Mouse (Mus musculus): ENCODE measurements at regions not wholly inside any gene's neighbourhood (a gene's known extent, or its start where the extent isn't known, plus 50 kb on each side); places are given as distances from the start of the nearest gene placed in this dataset.

DNA sequence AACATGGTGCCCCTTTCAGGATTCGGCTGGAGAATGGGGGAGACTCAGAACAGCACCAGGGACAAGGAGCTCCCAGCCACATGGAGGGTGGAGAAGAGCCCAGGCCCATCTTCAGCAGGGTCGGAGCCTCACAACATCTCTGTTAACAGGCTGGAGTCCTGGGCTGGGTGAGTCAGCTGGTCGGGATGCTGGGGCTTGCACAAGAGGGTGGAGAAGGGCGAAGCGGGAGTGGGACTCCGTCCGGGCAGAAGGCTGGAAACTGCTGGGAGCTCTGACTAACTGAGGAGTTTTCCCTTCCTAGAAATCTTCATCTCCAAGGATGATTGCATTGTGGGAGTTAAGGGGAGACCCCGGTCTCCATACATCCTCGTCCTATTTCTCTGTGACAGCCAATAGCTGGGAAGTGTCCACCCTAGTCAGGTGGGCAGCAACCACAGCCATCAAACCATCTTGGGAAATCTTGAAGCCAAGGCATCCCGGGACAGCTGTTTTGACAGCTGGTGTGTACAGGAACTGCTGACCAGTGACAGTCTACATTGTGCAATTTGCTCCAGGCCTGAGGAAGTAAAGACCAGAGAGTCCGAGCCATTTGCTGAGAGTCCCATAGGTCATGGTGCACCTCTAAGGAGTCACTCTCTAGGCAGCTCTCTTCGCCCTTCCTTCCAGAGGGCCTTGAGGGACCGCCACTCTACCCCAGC lies 247.4 kb downstream of the Bcl11b start:
- H3K4me3 ChIP-seq (ENCODE audit: low read depth, low read length), result no peak overlapping the region

DNA sequence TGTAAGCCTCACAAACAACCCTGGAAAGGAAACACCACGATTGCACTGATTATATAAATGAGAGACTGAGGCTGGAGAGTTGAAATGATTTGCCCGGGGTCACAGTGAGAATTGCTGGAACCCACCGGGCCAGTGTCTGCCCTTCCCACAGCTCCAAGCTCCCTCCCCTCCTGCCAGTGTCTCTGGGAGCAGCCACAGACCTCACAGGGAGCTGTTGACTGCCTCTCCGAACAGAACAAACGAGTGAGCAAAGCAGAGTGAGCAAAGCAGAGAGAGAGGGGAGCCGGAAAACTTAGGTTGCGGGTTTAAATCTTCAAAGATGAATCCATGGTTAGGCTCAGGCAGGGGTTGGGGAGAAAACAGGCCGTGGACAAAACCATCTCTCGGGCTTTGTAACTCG lies 246.2 kb downstream of the Bcl11b start:
- Histone ChIP-seq H3K27ac (ENCODE audit: low read length) (no peak overlapping the region), H3K9me3 (replicated peaks; ENCODE audit: control insufficient read depth, low read length, poor library complexity, severe bottlenecking) (no peaks in the 10 kb centered on the region), H3K4me1 (ENCODE audit: control insufficient read depth, insufficient read depth, low read length) (peaks cover 6% of the 10 kb centered on the region; the same call in 1 of the 2 replicates), H3K36me3 (ENCODE audit: control insufficient read depth, insufficient read depth, low read length) (no peaks in the 10 kb centered on the region), H3K27me3 (ENCODE audit: control insufficient read depth, insufficient read depth, low read depth, low read length) (no peaks in the 10 kb centered on the region), H3K4me3 (ENCODE audit: low read depth, low read length) (no peak overlapping the region), H3K9ac (ENCODE audit: low read depth, low read length) (no peak overlapping the region), H3K4me2 (ENCODE audit: low read length) (no peak overlapping the region)
- ATAC-seq, result no peak
- WGBS, result 34% methylated on average over 10 of the region's 10 CpGs

More for the DNA sequence above, 247.4 kb downstream of the Bcl11b start:
- no peaks in the 10 kb centered on the region for H3K27me3 ChIP-seq (ENCODE audit: control insufficient read depth, insufficient read depth, low read depth, low read length)
- no peak overlapping the region for H3K4me2 ChIP-seq (ENCODE audit: low read length)
- H3K4me1 ChIP-seq (ENCODE audit: control insufficient read depth, insufficient read depth, low read length), result peaks cover 6% of the 10 kb centered on the region; the same call in 1 of the 2 replicates
- H3K27ac ChIP-seq (ENCODE audit: low read length), result no peak overlapping the region
- no peaks in the 10 kb centered on the region for H3K9me3 ChIP-seq (replicated peaks; ENCODE audit: control insufficient read depth, low read length, poor library complexity, severe bottlenecking)
- WGBS, result 95% methylated on average over 13 of the region's 13 CpGs
- ATAC-seq, result no peak
- H3K36me3 ChIP-seq (ENCODE audit: control insufficient read depth, insufficient read depth, low read length), result no peaks in the 10 kb centered on the region
- H3K9ac ChIP-seq (ENCODE audit: low read depth, low read length), result no peak overlapping the region

DNA sequence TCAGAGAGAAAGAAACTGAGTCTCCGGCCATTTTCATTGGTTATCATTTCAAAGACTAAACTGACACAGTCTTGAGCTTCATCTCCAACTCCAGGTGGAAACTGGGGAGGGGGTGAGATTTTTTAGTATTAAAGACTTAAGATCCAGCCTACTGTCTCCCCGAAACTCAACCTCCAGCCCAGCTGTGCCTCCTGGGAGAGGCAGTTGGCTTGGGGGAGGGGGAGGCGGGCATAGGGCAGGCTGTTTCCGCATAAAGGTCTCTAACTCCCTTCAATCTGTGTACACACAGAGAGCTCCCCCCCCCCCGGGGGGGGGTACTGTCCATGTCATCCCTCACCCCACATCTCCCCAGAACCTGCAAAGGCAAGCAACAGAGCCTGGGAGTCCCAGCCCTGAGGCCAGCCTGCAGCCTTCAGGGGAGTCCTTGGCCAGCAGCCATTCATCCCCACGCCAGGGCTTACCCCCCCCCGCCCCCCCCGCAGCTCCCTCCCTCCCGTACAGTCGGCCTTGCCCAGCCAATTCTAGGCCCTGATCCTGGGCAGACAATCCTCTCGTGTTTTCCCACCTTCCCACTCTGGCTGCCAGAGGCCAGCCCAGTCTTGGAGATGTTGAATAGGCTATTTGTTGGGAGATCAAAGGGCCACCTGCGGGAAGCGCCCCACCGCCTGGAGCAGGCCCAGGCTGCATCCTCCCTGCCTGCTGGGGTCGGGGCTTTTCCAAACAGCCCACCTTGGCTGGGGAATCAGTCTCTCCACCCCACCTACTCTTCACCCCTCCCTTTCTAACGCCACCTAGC lies 245.2 kb downstream of the Bcl11b start:
- Histone ChIP-seq H3K4me3 (ENCODE audit: low read depth, low read length) (no peak overlapping the region), H3K9me3 (replicated peaks; ENCODE audit: control insufficient read depth, low read length, poor library complexity, severe bottlenecking) (no peaks in the 10 kb centered on the region), H3K4me2 (ENCODE audit: low read length) (no peak overlapping the region), H3K27me3 (ENCODE audit: control insufficient read depth, insufficient read depth, low read depth, low read length) (no peaks in the 10 kb centered on the region), H3K9ac (ENCODE audit: low read depth, low read length) (no peak overlapping the region), H3K36me3 (ENCODE audit: control insufficient read depth, insufficient read depth, low read length) (no peaks in the 10 kb centered on the region), H3K4me1 (ENCODE audit: control insufficient read depth, insufficient read depth, low read length) (peaks cover 6% of the 10 kb centered on the region; the same call in 1 of the 2 replicates), H3K27ac (ENCODE audit: low read length) (no peak overlapping the region)
- 26% methylated on average over 10 of the region's 16 CpGs for WGBS
- peak; percentile 76; the same call in 1 of the 2 replicates for ATAC-seq

DNA sequence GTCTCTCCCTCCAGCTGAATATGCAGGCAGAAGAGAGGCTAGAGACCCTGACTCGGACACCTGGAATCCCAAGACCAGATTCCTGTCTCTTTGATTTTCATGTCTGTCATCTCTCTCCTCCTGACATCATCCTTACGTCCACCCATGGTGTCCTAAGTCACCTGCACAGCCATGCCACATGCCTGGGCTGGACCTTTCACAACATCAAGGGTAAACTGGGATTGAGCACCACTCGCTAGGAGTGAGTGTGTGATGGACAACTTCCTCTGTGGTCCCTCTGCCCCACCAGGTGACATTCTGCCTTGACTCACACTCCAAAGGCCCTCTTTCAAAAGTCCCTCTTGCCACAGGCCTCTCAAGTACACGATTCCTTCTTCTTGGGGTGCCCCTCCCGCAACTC lies 244.1 kb downstream of the Bcl11b start:
- WGBS, result 81% methylated on average over 5 of the region's 5 CpGs
- no peaks in the 10 kb centered on the region for H3K9me3 ChIP-seq (replicated peaks; ENCODE audit: control insufficient read depth, low read length, poor library complexity, severe bottlenecking)
- no peaks in the 10 kb centered on the region for H3K36me3 ChIP-seq (ENCODE audit: control insufficient read depth, insufficient read depth, low read length)
- no peak overlapping the region for H3K9ac ChIP-seq (ENCODE audit: low read depth, low read length)
- no peaks in the 10 kb centered on the region for H3K27me3 ChIP-seq (ENCODE audit: control insufficient read depth, insufficient read depth, low read depth, low read length)
- H3K27ac ChIP-seq (ENCODE audit: low read length), result no peak overlapping the region
- no peak for ATAC-seq
- no peak overlapping the region for H3K4me2 ChIP-seq (ENCODE audit: low read length)
- H3K4me1 ChIP-seq (ENCODE audit: control insufficient read depth, insufficient read depth, low read length), result peaks cover 6% of the 10 kb centered on the region; the same call in 1 of the 2 replicates
- H3K4me3 ChIP-seq (ENCODE audit: low read depth, low read length), result no peak overlapping the region

DNA sequence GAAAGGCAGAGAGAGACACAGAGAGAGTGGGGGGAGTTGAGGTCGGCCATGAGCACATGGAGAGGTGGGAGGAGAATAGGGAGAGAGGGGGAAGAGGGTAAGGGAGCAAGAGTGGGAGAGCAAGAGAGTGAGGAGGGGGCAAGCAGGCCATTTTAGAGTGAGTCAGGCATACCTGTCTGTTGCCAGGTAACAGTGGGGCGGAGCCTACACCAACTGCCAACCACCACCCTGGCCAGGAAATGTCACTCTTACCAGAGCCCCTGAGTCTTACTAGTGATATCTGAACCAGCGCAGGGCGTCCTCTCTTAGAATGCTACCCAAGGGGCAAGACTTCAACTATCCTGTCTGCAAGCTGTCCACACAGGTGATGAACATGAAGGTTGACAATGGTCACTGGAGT lies 243.5 kb downstream of the Bcl11b start:
- ATAC-seq, result no peak
- H3K4me3 ChIP-seq (ENCODE audit: low read depth, low read length), result no peak overlapping the region
- WGBS, result 93% methylated on average over 4 of the region's 4 CpGs
- H3K9ac ChIP-seq (ENCODE audit: low read depth, low read length), result no peak overlapping the region
- H3K9me3 ChIP-seq (replicated peaks; ENCODE audit: control insufficient read depth, low read length, poor library complexity, severe bottlenecking), result no peaks in the 10 kb centered on the region
- no peak overlapping the region for H3K27ac ChIP-seq (ENCODE audit: low read length)
- no peaks in the 10 kb centered on the region for H3K36me3 ChIP-seq (ENCODE audit: control insufficient read depth, insufficient read depth, low read length)
- H3K4me1 ChIP-seq (ENCODE audit: control insufficient read depth, insufficient read depth, low read length), result peaks cover 6% of the 10 kb centered on the region; the same call in 1 of the 2 replicates
- no peak overlapping the region for H3K4me2 ChIP-seq (ENCODE audit: low read length)
- H3K27me3 ChIP-seq (ENCODE audit: control insufficient read depth, insufficient read depth, low read depth, low read length), result no peaks in the 10 kb centered on the region

DNA sequence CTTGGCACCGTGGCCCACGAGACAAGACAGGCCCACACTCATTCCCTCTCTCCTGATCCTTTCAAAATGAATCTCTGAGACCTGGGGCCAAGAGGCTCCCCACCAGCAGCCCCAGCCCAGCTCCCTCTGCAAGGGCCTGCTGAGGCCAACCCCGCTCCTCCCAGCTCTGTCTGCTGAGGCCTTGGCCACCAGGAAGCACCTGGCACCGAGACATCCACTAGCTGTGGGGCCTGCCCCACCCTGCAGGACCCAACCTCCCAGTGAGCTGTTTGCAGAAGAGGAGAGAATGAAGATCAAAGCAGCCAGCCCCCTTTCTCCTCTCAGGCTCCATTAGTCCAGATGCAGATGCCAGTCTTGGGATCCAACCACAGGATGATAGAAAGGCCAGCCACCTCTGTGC lies 241.3 kb downstream of the Bcl11b start:
- no peaks in the 10 kb centered on the region for H3K27me3 ChIP-seq (ENCODE audit: control insufficient read depth, insufficient read depth, low read depth, low read length)
- H3K4me3 ChIP-seq (ENCODE audit: low read depth, low read length), result no peak overlapping the region
- H3K9ac ChIP-seq (ENCODE audit: low read depth, low read length), result no peak overlapping the region
- no peaks in the 10 kb centered on the region for H3K36me3 ChIP-seq (ENCODE audit: control insufficient read depth, insufficient read depth, low read length)
- H3K4me1 ChIP-seq (ENCODE audit: control insufficient read depth, insufficient read depth, low read length), result peaks cover 6% of the 10 kb centered on the region; the same call in 1 of the 2 replicates
- whole genome bisulfite sequencing, result 78% methylated on average over 4 of the region's 4 CpGs
- H3K9me3 ChIP-seq (replicated peaks; ENCODE audit: control insufficient read depth, low read length, poor library complexity, severe bottlenecking), result no peaks in the 10 kb centered on the region
- no peak overlapping the region for H3K27ac ChIP-seq (ENCODE audit: low read length)
- ATAC-seq, result no peak
- H3K4me2 ChIP-seq (ENCODE audit: low read length), result no peak overlapping the region

DNA sequence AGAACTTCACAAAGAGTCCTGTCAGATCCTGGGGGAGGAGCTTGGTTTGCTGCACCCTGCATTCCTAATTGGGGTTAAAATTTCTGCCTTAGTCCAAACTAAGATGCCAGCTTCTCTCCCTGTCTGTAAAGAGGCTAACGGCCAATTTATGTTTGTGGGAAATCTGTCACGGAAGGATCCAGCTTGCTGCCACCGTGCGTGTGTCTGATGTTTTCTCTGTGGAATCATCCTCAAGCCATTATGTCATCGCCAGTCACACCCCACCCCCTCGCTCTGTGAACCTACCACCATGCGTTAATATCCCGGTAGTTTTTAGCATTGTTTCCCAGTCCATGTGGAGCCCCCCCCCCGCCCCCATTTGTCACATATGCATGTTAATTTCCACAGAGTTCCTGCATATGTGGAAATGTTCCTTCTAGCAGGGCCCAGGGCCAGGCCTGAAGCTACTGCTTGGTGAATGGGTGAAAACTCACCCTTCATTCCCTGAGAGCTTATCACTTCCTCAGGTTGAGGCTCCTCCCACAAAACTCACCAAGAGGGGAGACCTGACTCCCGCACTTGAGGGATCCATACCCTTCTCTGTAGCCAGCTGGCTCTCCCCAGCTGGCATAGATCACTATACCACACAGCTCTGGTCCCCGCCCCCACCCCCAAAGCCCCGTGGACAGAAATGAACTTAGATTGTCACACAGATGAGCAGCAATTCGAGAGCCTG lies 233.4 kb downstream of the Bcl11b start:
- Histone ChIP-seq H3K27me3 (ENCODE audit: control insufficient read depth, insufficient read depth, low read depth, low read length) (no peaks in the 10 kb centered on the region), H3K36me3 (ENCODE audit: control insufficient read depth, insufficient read depth, low read length) (no peaks in the 10 kb centered on the region), H3K9ac (ENCODE audit: low read depth, low read length) (no peak overlapping the region), H3K4me2 (ENCODE audit: low read length) (no peak overlapping the region), H3K27ac (ENCODE audit: low read length) (no peak overlapping the region), H3K4me1 (ENCODE audit: control insufficient read depth, insufficient read depth, low read length) (no peaks in the 10 kb centered on the region), H3K9me3 (replicated peaks; ENCODE audit: control insufficient read depth, low read length, poor library complexity, severe bottlenecking) (no peaks in the 10 kb centered on the region), H3K4me3 (ENCODE audit: low read depth, low read length) (no peak overlapping the region)
- no peak for ATAC-seq
- 70% methylated on average over 13 of the region's 13 CpGs for WGBS

DNA sequence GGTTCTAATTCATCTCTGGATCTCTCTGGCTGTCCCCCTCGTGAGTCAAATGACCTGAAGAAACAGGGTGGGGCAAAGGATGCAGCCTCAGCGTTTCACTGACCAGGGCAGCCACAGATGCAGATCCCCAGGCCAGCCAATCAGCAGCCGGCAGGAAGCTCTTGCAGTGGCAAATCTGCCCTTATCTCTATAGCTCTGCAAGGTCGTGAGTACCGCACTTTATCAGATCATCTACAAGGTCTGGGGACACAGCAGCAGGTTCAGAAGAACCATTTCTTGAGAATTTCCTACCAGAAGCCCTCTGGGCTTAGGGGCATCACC lies 232.9 kb downstream of the Bcl11b start:
- no peaks in the 10 kb centered on the region for H3K4me1 ChIP-seq (ENCODE audit: control insufficient read depth, insufficient read depth, low read length)
- H3K36me3 ChIP-seq (ENCODE audit: control insufficient read depth, insufficient read depth, low read length), result no peaks in the 10 kb centered on the region
- no peak overlapping the region for H3K27ac ChIP-seq (ENCODE audit: low read length)
- H3K27me3 ChIP-seq (ENCODE audit: control insufficient read depth, insufficient read depth, low read depth, low read length), result no peaks in the 10 kb centered on the region
- no peaks in the 10 kb centered on the region for H3K9me3 ChIP-seq (replicated peaks; ENCODE audit: control insufficient read depth, low read length, poor library complexity, severe bottlenecking)
- H3K4me2 ChIP-seq (ENCODE audit: low read length), result no peak overlapping the region
- 38% methylated on average over 5 of the region's 5 CpGs for WGBS
- no peak for ATAC-seq
- no peak overlapping the region for H3K4me3 ChIP-seq (ENCODE audit: low read depth, low read length)
- H3K9ac ChIP-seq (ENCODE audit: low read depth, low read length), result no peak overlapping the region

DNA sequence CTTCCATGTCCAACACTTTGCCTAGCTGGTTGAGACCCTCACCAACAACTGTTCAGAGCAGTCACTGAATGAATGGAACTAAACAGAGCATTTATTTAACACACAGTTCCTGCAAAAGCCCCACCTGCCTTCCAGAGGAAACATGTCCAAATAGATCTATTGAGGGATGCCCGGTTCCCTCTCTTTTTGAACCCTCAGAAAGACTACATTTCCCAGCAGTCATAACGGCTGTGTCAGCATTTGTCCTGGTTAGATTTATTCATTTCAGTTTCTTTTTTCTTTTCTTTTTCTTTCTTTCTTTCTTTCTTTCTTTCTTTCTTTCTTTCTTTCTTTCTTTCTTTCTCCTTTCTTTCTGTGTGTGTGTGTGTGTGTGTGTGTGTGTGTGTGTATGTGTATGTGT lies 232.1 kb downstream of the Bcl11b start:
- Histone ChIP-seq H3K36me3 (ENCODE audit: control insufficient read depth, insufficient read depth, low read length) (no peaks in the 10 kb centered on the region), H3K4me3 (ENCODE audit: low read depth, low read length) (no peak overlapping the region), H3K27ac (ENCODE audit: low read length) (no peak overlapping the region), H3K4me2 (ENCODE audit: low read length) (no peak overlapping the region), H3K4me1 (ENCODE audit: control insufficient read depth, insufficient read depth, low read length) (no peaks in the 10 kb centered on the region), H3K27me3 (ENCODE audit: control insufficient read depth, insufficient read depth, low read depth, low read length) (no peaks in the 10 kb centered on the region), H3K9ac (ENCODE audit: low read depth, low read length) (no peak overlapping the region), H3K9me3 (replicated peaks; ENCODE audit: control insufficient read depth, low read length, poor library complexity, severe bottlenecking) (no peaks in the 10 kb centered on the region)
- 77% methylated on average over 2 of the region's 2 CpGs for WGBS
- ATAC-seq, result no peak

Data from midbrain, embryonic 16.5 days (tissue).